In genomic region chr2:6322376-6322901, GRCm38 (mm10) we compare ENCODE assay signal across 7 mouse cellular contexts. TPM values are rescaled to one million over a fixed set of nuclear protein-coding genes. Genes with fewer than 3 reads are reported as not detected.
A peak's percentile ranks its signal among the peaks of the same experiment; 100 is the strongest.
DNase-seq lines count a peak whose midpoint lies in the region; ATAC-seq lines count a peak whose summit lies in the region.

Gene Usp6nl, plus strand, starts transcription at chr2:6322667.

- peak within 1 kb of the TSS; percentile 63 for H3K4me2 ChIP-seq in midbrain, embryonic 12.5 days (replicated peaks)

- WGBS in embryonic facial prominence, embryonic 10.5 days, result under 1% methylated on average over 75 of the region's 75 CpGs
- WGBS in limb, embryonic 10.5 days, result under 1% methylated on average over 72 of the region's 75 CpGs
- WGBS in midbrain, embryonic 12.5 days, result under 1% methylated on average over 68 of the region's 75 CpGs

- ATAC-seq in granulocyte monocyte progenitor cell, adult 5-6 weeks (replicated peaks; ENCODE audit: poor library complexity, severe bottlenecking), result peak; percentile 85
- ATAC-seq in midbrain, embryonic 12.5 days (ENCODE audit: low FRiP score, low read depth), result peak; percentile 88

- H3K9me3 ChIP-seq in embryonic facial prominence, embryonic 10.5 days, result no peaks in the 10 kb centered on the region
- H3K9me3 ChIP-seq in limb, embryonic 10.5 days (replicated peaks), result no peaks in the 10 kb centered on the region
- H3K9me3 ChIP-seq in midbrain, embryonic 12.5 days, result no peaks in the 10 kb centered on the region

- H3K9ac ChIP-seq in midbrain, embryonic 12.5 days (replicated peaks), result peak within 1 kb of the TSS; percentile 97

- H3K4me1 ChIP-seq in embryonic facial prominence, embryonic 10.5 days, result peaks cover 32% of the 10 kb centered on the region
- peaks cover 29% of the 10 kb centered on the region for H3K4me1 ChIP-seq in limb, embryonic 10.5 days
- H3K4me1 ChIP-seq in midbrain, embryonic 12.5 days, result peaks cover 27% of the 10 kb centered on the region

- DNase-seq in adrenal gland, postnatal 10 days, result peak; percentile 96
- DNase-seq in embryonic facial prominence, embryonic 10.5 days (ENCODE audit: low spot score), result peak; percentile 87
- DNase-seq in kidney, adult 11 months, result peak; percentile 88
- peak; percentile 88 for DNase-seq in limb, embryonic 10.5 days (ENCODE audit: low spot score)
- DNase-seq in skeletal muscle tissue, adult 2 months (ENCODE audit: low read depth, low spot score), result peak; percentile 61

- H3K4me3 ChIP-seq in embryonic facial prominence, embryonic 10.5 days, result peak within 1 kb of the TSS; percentile 90
- H3K4me3 ChIP-seq in limb, embryonic 10.5 days, result peak within 1 kb of the TSS; percentile 95
- H3K4me3 ChIP-seq in midbrain, embryonic 12.5 days, result peak within 1 kb of the TSS; percentile 77

- H3K27ac ChIP-seq in embryonic facial prominence, embryonic 10.5 days (replicated peaks), result peak within 1 kb of the TSS; percentile 99
- H3K27ac ChIP-seq in limb, embryonic 10.5 days, result peak within 1 kb of the TSS; percentile 100
- H3K27ac ChIP-seq in midbrain, embryonic 12.5 days (replicated peaks), result peak within 1 kb of the TSS; percentile 97

- 0 out of 2 replicates have a peak, but pooled peaks cover under 1% of the 10 kb centered on the region for H3K36me3 ChIP-seq in embryonic facial prominence, embryonic 10.5 days (replicated peaks)
- H3K36me3 ChIP-seq in limb, embryonic 10.5 days, result no peaks in the 10 kb centered on the region
- no peaks in the 10 kb centered on the region for H3K36me3 ChIP-seq in midbrain, embryonic 12.5 days

- H3K27me3 ChIP-seq in embryonic facial prominence, embryonic 10.5 days (replicated peaks; ENCODE audit: low read depth, poor library complexity, severe bottlenecking), result no peaks in the 10 kb centered on the region
- H3K27me3 ChIP-seq in limb, embryonic 10.5 days (ENCODE audit: low read depth, poor library complexity, severe bottlenecking), result no peaks in the 10 kb centered on the region
- H3K27me3 ChIP-seq in midbrain, embryonic 12.5 days, result no peaks in the 10 kb centered on the region

RNA-seq across cellular contexts. Expression of gene Usp6nl, which starts in this region (rescaled TPM):
- total RNA-seq in adrenal gland, postnatal 10 days (2021), result 10 to 100 TPM; 27.1 to 28.7 TPM
- 9.4 and 11.6 TPM in 2 replicates for polyA plus RNA-seq in embryonic facial prominence, embryonic 10.5 days (2016; fragmentation: Nextera tagmentation; extraction: Ambion mirVana)
- 8.3 and 15.5 TPM in 2 replicates for total RNA-seq in granulocyte monocyte progenitor cell, adult 5-6 weeks (2014; fragmentation: Nextera tagmentation)
- total RNA-seq in granulocyte monocyte progenitor cell, adult 5-6 weeks (2017), result 9.7 and 10.4 TPM in 2 replicates
- polyA plus RNA-seq in limb, embryonic 10.5 days (2016; fragmentation: Nextera tagmentation; extraction: Ambion mirVana), result 11.8 and 12.8 TPM in 2 replicates
- polyA plus RNA-seq in midbrain, embryonic 12.5 days (2016; fragmentation: Nextera tagmentation; extraction: Ambion mirVana), result 19.0 and 21.8 TPM in 2 replicates

Comparison
In these comparisons a context has a peak if more than half of its experiments do, and no peak if none do; other contexts are left out.
1. Peak in every context shown above with its lines: DNase-seq, ATAC-seq, H3K4me3 ChIP-seq and H3K27ac ChIP-seq.